Mouse (Mus musculus) lung, adult 2 months (tissue): ENCODE measurements at regions not wholly inside any gene's neighbourhood (a gene's known extent, or its start where the extent isn't known, plus 50 kb on each side); places are given as distances from the start of the nearest gene placed in this dataset.

ENCODE experiments used
- CTCF ChIP-seq: fragments of 200-500 bp; IDR thresholded peaks from 2 replicates; pipeline ENCODE4 v1.5.1; 2011; ENCODE audit warnings: mild to moderate bottlenecking, low read length, control low read depth; ENCODE audit not compliant: insufficient read depth
- POLR2A ChIP-seq: fragments of 200-500 bp; IDR thresholded peaks from 2 replicates; pipeline ENCODE4 v1.6.1; 2011; ENCODE audit warnings: low read depth, mild to moderate bottlenecking, control low read depth, low read length, borderline replicate concordance; ENCODE audit errors: extremely low read depth

DNA sequence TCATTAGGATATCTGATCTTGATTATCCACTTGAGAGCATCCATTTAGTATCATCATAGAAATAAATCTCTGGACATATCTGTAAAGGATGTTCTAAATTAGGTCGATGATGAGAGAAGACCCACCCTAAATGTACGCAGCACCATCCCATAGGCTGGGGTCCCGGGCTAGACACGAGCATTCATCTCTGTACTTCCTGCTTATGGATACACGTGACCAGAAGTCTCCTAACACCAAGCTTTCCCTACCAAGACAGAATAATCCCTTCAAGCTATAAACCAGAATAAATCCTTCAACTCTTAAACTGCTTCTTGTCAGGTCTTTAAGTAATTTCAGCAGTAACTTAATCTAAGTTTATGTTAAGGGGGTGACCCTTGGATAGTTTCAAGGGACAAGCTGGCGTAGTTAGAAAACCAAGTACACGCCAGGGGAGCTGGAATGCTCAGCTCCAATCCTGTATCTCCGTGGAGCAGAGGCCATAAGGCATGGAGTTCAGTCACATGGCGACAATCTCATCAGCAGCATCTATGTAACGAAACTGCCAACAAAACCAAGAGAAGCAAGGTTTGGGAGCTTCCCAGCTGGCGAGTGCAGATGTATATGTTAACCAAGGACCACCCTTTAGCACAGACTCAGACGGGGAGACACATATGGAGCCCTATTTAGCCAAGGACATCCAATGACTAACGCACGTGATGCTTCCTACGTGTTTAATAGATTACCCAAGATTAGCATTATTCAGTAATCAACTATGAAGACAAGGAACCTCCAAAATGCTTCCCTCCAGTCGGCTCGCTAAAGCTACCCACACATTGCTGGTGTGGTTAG, 76.3 kb upstream of the Spdye4c start:
- no peak for TF ChIP-seq POLR2A
- TF ChIP-seq CTCF: no peak
